Mouse (Mus musculus) ES-E14 (cell line): ENCODE measurements around the gene Ctps.

Experiments
- MAFK ChIP-seq: IDR thresholded peaks from 2 replicates; pipeline ENCODE4 v1.6.1; 2014; ENCODE audit warnings: mild to moderate bottlenecking, low read depth, low read length, inconsistent platforms; ENCODE audit not compliant: insufficient read depth
- ZC3H11A ChIP-seq: IDR thresholded peaks from 2 replicates; pipeline ENCODE4 v1.6.1; 2012; ENCODE audit warnings: low read depth, mild to moderate bottlenecking, inconsistent platforms, low read length, borderline replicate concordance

DNA sequence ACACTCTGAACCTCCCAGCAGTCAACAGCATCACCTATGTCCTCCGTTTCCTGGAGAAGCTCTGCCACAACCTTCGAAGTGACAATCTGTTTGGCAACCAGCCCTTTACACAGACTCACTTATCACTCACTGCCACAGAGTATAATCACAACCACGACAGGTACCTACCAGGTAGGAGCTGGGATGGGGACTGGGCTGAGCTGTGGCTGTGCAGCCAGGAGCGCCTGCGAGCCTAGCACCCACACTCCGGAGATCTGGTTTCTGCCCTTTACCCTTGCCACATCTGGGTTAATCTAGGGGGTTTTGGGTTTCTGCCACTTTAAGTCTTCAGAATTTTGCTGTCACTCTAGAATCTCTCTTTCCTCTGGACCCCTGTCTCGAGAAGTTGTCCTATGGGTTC lies 53.2 kb downstream of the Ctps start:
- TF ChIP-seq ZC3H11A = no peak
- TF ChIP-seq MAFK = no peak
